Mouse (Mus musculus): Measurements from ENCODE around the gene Cep152.

Gene Cep152

DNA sequence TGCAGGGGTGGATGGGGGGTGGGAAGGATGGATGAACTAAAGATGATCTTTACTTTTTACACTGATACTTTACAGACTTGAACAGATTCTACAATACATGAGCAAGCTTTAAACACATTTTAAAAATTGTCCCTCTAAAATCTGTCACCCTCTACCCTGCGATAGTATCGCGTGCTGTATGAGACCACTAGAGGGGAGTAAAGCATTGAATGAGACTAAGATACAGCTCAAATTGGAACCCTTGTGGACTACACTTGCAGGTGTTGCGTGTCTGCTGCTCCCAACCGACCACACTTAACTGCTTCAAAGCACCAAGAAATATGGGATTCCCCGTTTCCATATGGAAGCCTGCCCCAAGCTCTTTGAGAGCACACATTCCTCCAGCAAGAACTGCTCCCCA is 69.1 kb downstream of the Cep152 start:
- no peak for DNase-seq (ENCODE audit: low spot score in 2 of 2)

DNA sequence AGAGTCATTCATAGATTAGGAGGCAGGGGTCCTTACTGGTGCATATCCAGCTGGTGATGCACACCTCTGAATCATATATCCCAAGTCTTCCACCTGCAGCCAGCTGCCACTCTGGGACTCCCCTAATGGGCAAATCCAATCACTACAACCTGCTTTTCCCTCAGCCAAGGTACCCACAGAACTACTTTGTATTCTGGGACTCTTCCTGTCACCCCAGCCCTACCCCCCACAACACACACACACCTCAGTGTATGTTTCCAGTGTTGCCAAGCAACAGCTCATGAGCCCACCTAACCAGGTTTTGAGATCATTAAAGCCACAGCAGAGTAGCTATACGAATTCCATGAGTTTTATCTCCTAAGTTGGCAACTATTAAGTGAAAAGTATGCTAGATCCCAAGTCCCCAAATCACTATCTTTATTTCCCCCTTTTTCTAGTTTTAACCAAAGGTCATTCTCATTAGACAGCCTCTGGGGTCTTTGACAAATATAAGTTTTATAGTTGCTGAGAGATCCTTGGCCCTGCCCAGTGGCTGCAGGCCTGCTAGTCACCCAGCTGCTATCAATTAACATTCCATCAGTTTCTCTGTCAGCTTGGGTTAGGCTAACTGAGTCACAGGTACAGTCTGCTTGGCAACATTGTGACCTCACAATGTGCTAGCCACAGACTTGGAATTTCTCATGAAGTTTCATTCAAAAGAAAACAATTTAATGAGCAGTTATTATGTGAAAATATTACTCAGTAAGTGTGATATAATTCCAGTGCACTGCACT is 75.9 kb downstream of the Cep152 start:
- DNase-seq (ENCODE audit: low spot score in 2 of 2): no peak

DNA sequence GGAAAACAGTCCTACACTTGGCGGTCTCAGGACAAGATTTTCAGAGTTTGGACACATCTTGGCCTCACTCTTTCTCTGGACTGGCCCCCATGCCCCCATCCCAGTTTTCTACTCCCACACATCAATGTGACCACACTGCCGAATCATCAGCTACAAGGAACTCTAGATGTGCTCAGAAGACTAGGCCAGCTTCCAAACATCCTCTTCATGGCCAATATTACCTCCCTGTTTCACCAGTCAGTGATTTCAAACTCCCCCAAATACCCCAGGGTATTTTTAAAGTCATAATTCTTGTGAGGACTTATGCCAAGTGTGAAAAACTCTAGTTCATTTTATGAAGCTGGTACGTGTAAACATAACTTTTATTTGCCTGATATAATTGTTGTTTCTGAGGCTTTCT is 79.9 kb downstream of the Cep152 start:
- DNase-seq (ENCODE audit: low spot score in 2 of 2): no peak

DNA sequence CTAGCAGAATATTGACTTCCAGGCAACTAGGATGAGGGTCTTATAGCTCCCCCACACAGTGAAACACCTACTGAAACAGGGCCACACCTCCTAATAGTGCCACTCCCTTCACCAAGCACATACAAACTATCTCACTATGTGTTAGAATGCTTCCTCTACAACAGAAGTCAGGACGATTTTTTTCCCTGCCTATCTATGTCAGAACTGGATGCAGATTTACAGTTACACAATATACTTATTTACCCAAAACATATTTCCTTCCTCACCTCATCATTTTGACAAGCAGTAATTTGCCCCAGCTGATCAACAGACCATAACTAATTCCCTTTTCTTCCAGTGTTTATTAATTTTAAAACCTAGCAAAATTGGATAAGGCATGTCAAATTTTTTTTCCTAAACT is 81.3 kb downstream of the Cep152 start:
- DNase-seq (ENCODE audit: low spot score in 2 of 2): no peak

DNA sequence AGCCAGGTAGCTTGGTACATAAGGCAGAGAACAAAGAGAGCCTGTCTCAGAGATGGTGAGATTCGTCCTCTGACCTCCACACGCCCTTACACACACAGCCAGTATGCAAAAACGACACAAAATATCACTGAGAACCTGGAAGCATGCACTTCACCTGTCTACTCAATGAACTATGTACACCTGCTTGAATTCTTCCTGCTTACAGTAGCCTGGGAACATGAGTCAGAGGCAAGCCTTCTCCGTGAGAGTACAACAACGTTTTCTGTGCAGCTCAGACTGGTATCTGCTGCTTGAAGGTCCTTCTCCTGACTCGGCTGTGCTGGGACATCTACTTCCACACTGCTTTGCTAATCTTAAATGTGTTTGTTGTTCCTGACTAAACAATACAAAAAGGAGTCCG is 83.5 kb downstream of the Cep152 start:
- no peak for DNase-seq (ENCODE audit: low spot score in 2 of 2)

DNA sequence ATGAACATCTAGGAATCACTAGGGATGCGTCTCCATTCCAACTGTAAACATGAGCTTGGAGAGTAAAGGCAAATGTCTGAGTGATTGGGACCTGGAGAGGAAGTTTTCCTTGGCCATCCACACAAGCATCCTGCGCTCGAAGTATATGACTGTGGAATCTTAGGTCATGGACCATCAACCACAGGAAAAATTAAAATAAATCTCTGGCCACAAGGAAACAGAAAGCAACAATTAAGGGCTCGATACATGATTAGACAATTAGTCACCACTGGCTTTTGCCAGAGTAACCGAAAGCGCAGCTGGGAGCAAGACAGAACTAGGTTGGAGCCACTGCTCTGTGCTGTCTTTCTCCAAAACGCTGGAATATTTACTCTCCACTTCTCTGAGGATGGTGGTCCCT is 84.3 kb downstream of the Cep152 start:
- no peak for DNase-seq (ENCODE audit: low spot score in 2 of 2)

DNA sequence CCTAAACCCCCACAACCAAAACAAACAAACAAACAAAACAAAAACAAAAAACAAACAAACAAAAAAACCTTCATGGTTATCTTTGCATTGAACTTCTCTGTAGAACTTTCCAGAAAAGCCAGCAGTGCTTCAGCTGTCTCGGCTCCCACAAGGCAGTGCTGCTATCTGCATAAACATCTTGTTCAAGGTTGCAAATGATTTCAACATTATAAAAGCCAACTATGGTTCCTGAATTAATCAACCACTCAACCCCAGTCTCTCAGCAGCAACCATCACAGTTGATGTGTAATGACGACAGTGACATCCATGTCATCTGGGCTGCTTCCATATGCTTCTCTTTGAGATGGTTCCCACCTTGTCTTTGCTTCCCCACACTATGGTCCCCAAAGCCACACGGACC is 85.3 kb downstream of the Cep152 start:
- DNase-seq (ENCODE audit: low spot score in 2 of 2): no peak

DNA sequence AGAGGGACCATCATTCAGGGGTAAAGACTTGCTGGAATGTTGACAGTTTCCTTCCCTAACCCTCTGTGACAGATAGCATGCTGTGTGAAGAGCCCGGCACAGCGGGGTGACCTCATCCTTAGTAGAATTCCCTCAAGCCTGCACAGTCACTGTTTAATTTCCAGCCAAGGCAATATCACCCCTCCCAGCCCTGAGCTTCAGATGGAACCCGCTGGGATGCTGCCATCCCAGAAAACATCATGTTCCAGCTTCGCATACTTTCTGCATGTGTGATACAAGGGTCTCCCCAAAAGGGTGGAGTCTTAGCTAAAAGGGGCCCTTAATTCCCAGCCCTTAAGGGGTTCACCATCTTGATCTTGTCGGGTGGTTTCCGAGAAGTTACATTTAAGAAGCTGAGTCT is 94.2 kb downstream of the Cep152 start:
- no peak for DNase-seq (ENCODE audit: low spot score in 2 of 2)

DNA sequence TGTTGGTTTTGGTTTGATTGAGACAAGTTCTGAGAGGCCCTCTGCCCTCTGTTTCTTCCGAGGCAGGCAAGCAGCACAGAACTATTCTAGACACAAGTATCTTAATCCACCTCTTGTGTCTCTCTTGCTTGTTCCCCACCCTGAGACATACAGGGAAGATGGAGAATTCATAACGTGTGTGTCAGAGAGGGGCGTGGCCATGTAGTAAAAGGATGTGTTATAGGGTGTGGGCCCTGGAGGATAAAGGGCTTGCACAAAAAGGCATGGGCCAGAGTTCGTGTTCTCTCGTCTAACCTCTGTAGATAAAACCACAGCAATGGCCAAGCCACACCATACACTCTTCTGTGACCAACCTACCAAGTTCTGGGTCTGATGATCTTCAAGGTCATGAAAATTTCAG is 98.3 kb downstream of the Cep152 start:
- DNase-seq (ENCODE audit: low spot score in 2 of 2): no peak

DNA sequence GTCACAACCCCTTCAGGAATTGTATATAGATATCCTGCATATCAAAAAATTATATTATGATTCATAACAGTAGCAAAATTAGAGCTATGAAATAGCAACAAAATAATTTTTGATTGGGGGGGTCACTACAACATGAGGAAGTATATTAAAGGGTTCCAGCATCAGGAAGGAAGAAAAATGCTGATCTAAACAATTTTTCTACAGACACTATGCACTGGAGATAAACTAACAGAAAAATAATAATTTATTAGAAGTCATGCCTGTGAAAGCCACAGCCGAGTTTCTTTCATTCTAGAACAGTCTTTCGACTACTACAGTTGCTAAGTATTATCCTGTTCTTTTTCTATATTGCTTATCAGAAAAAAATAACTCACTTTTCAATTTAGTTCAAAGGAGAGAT is 99.4 kb downstream of the Cep152 start:
- DNase-seq (ENCODE audit: low spot score in 2 of 2): no peak

DNA sequence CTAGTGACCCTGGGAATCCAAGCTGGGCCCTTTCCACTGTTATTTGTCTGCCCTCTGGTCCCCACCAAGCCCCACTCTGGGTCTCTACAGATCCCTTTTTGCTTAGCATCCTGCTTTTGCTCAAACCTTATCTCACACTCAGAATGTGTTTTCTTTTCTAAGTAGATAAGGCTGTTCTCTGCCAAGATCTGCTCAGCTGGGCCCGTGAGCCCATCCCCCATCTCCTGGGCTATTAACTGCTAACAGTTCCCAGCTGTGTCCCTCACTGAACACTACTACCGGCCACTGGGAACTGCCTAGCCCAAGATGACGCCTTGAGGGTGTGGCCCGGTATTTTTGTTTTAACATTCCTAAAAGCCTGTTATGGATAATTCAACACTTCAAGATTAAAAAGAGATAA is 108.3 kb downstream of the Cep152 start:
- no peak for DNase-seq (ENCODE audit: low spot score in 2 of 2)

DNA sequence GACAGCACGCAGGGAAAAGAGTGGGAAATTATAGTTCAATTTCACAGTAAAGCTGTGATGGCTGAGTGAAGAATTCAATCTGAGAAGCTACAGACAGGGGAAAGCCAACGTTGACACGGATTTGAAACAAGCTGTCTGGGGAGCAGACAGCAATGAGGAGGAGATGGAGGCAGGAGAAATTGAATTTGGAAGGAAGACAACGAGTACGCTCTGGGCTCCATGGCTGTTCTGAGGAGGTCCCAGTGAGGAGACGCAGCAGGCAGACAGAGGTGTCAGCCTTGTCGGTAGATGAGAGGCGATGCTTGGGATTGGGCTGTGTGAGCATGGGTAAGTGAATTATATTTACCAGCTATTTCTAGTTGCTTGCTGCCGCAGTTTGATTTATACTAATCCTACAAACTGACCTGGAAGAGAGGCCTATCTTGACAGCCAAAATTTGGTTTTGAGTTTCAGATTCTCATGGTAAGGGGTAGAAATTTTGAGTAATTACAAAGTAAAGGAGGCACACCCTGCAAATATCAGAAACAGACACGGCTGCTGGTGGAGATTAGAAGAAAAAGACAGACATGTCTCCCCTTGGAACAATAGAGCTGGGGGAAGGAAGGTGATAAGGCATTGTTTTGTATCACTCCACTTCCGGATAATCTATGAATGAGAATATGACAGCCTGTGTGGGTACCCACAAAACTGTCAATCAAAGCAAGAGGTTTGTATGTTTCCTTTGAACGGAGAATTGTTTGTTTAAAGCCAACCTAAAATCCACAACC is 109.4 kb downstream of the Cep152 start:
- no peak for DNase-seq (ENCODE audit: low spot score in 2 of 2)

DNA sequence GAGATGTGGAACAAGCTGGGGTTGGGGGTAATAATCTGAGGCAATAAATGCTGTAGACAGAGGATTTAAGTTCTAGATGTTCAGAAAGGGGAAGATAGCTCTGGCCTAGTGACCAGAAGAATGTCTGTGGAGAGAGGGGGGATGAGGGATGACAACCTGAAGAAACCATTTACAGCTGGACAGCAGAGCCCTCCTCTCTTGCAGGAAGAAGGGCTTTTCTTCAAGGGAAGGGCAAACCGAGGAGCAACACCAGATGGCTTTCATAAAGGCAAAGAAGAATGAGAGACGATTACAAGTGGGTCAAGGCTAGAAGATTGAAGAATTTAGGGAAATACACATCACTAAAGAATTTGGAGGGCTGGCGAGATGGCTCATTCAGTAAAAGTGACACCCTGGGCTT is 110.5 kb downstream of the Cep152 start:
- DNase-seq (ENCODE audit: low spot score in 2 of 2): no peak

All from natural killer cell, adult 2 months (primary cell).